Mouse (Mus musculus): ENCODE measurements around the gene Btbd35f6.
"Not testable (repeated sequence)": the region's sequence is repeated elsewhere in the genome, so short reads cannot be mapped to it uniquely, and the experiment has no call there.

Btbd35f6 gene

DNA sequence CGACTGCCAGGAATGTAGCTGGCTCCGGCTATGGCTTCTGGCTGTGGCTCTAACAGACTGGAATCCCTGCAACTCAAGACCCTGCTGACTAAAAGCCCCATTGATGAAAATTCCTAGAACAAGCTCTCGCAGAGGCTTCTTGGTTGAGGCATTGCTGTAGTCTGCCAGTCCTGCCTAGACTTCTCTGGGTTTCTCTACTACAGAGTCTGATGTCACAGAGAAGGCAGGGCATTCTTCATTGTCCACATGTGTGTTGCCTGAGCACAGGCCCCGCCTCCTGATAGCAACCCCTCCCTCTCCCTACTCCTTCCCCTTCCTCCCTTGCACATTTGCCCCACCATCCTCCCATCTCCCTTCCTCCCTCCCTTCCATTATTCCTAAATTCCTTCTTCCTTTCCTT is at the start of gene Btbd35f6:
Gene Btbd35f6, minus strand, starts transcription at position 101 of the 400 bp plus-strand sequence.
- not testable (repeated sequence) for DNase-seq (ENCODE audit: low spot score in 2 of 2)

DNA sequence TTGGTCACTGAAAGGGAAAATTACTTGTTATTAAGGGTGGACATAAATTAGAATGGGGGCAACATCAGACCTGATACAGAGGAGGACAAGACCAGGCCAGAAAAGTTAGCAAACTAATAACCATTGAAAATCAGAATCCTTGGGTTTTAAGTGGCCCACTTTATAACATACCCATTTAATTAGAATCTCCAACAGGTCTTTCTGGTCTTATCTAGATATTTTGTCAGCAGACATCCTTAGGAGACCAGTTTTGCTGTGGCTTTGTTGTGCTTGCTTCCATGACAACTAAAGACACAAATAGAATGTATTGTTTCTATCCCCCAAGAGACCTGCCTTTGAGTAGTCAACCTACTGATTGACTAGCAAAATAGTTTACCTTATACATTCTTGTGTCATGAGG is 30.4 kb upstream of the Btbd35f6 start, which contains the start of gene Gm21870:
Gene Gm21870, minus strand, starts transcription at position 101 of the 400 bp plus-strand sequence.
- DNase-seq (ENCODE audit: low spot score in 2 of 2) = not testable (repeated sequence)

DNA sequence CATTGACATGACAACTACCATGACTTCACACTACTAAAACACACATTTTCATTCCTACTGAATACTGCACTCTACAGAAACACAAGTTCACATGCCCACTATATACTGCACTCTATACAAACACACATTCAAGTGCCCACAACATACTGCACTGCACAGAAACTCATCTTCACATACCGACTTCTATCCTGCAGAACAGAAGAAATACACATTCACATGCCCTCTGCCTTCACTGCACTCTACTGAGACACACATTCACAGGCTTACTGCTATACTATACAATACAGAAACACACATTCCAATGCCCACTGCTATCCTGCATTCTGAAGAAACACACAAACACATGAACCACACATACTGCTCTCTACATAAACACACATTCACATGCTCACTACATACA is 26.1 kb downstream of the Btbd35f6 start:
- not testable (repeated sequence) for DNase-seq (ENCODE audit: low spot score in 2 of 2)

DNA sequence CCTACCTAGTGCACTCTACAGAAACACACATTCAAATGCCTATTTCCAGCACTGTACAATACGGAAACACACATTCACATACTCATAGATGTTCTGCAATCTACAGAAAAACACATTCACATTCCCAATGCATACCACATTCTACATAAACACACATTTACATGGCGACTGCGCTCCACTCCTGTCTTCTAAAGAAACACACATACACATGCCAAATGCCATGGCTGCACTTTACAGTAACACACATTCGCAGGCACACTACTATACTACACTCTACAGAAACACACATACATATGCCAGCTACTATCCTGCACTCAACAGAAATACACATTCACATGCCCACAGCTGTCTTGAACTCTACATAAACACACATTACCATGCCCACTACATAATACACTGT is 28.1 kb downstream of the Btbd35f6 start:
- DNase-seq (ENCODE audit: low spot score in 2 of 2) = not testable (repeated sequence)

GRCm38 (mm10) chrX:33926344-33926743 is 30.0 kb downstream of the Btbd35f6 start:
- DNase-seq (ENCODE audit: low spot score in 2 of 2) = not testable (repeated sequence)

GRCm38 (mm10) chrX:33925420-33925819 is 30.9 kb downstream of the Btbd35f6 start:
- DNase-seq (ENCODE audit: low spot score in 2 of 2) = not testable (repeated sequence)

Measured in spleen, postnatal 10 days (tissue).